In the genomic region with DNA sequence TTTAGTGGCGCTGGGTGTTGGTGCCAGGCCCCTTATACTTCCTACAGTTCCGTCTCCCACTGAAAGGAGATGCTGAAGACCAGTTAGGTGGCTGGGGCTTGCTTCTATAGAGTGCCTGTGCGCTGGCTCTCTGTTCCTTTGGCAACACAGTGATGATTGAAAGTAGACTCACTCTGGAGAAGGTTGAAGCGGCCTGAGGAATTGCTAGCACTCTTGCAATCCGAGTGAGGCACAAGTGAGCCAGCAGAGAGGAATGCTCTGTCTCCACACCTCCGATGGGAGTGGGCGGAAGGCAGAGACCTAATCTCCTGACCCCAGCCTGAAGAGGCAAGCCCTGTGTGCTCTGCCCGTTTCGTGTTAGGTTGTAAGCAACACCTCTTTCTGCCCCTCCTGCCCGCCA, we compare ENCODE assay signal across 8 mouse cellular contexts. TPM values are rescaled to one million over a fixed set of nuclear protein-coding genes. Genes with fewer than 3 reads are reported as not detected.
A peak's percentile ranks its signal among the peaks of the same experiment; 100 is the strongest.
DNase-seq lines count a peak whose midpoint lies in the region; ATAC-seq lines count a peak whose summit lies in the region.
"Had no signal": no experiment of that assay in that cellular context is flagged by ENCODE, and none has a peak within 500 bp of the region (broad histone marks: within the 10 kb centered on the region; RNA-seq: fewer than 3 reads in every experiment).

No protein-coding gene starts in this region.

- peak overlapping the region; percentile 64 for H3K4me3 ChIP-seq in kidney, embryonic 15.5 days (replicated peaks)
- H3K4me3 ChIP-seq in limb, embryonic 11.5 days (ENCODE audit: low read depth, low read length) = no peak overlapping the region

- H3K4me2 ChIP-seq in kidney, embryonic 15.5 days = peak overlapping the region; percentile 81
- peak overlapping the region; percentile 2; the same call in 1 of the 2 replicates for H3K4me2 ChIP-seq in limb, embryonic 11.5 days (ENCODE audit: low read depth, severe bottlenecking)

- H3K27ac ChIP-seq in kidney, embryonic 15.5 days = no peak overlapping the region
- H3K27ac ChIP-seq in limb, embryonic 11.5 days (replicated peaks; ENCODE audit: low read depth, low read length) = no peak overlapping the region

- no peak overlapping the region for H3K9ac ChIP-seq in kidney, embryonic 15.5 days
- no peak overlapping the region for H3K9ac ChIP-seq in limb, embryonic 11.5 days (ENCODE audit: low read length)

- H3K9me3 ChIP-seq in kidney, embryonic 15.5 days (replicated peaks) = no peaks in the 10 kb centered on the region
- no peaks in the 10 kb centered on the region for H3K9me3 ChIP-seq in limb, embryonic 11.5 days (ENCODE audit: control insufficient read depth, low read length)

- DNase-seq in kidney, postnatal 10 days = no peak
- peak; percentile 83 for DNase-seq in NIH3T3 (ENCODE audit: low read depth)
- DNase-seq in adrenal gland, postnatal 14 days = peak; percentile 55
- no peak for DNase-seq in limb, embryonic 11.5 days (ENCODE audit: low spot score)
- DNase-seq in spleen, postnatal 4 days (ENCODE audit: low spot score in 2 of 2) = no peak
- DNase-seq in frontal cortex, postnatal 36 days (ENCODE audit: low spot score in 2 of 2) = no peak
- DNase-seq: kidney, postnatal 36 days had no signal

- ATAC-seq in kidney, embryonic 15.5 days (replicated peaks; ENCODE audit: low FRiP score) = no peak
- ATAC-seq in limb, embryonic 11.5 days (ENCODE audit: insufficient number of reproducible peaks, low FRiP score, low TSS enrichment, low read depth) = no peak

- peaks cover 5% of the 10 kb centered on the region; the same call in 1 of the 2 replicates for H3K36me3 ChIP-seq in kidney, embryonic 15.5 days
- H3K36me3 ChIP-seq in limb, embryonic 11.5 days (ENCODE audit: control insufficient read depth, insufficient read depth, low read length) = no peaks in the 10 kb centered on the region

- H3K27me3 ChIP-seq in kidney, embryonic 15.5 days = peaks cover 17% of the 10 kb centered on the region; the same call in 1 of the 2 replicates
- no peaks in the 10 kb centered on the region for H3K27me3 ChIP-seq in limb, embryonic 11.5 days (ENCODE audit: control insufficient read depth, insufficient read depth, low read length)

- H3K4me1 ChIP-seq in kidney, embryonic 15.5 days = peaks cover 60% of the 10 kb centered on the region
- H3K4me1 ChIP-seq in limb, embryonic 11.5 days (ENCODE audit: control insufficient read depth, insufficient read depth, low read length) = peaks cover 11% of the 10 kb centered on the region; the same call in 1 of the 2 replicates

- 42% methylated on average over 10 of the region's 10 CpGs for WGBS in kidney, embryonic 15.5 days
- WGBS in limb, embryonic 11.5 days = 27% methylated on average over 10 of the region's 10 CpGs

RNA-seq across cellular contexts. Expression of a gene that starts 2.5 kb away (rescaled TPM):
- 11.0 and 11.1 TPM in 2 replicates for polyA plus RNA-seq in kidney, embryonic 15.5 days (2015; fragmentation: Nextera tagmentation; extraction: Ambion mirVana)
- 8.5 and 11.8 TPM in 2 replicates for total RNA-seq in adrenal gland, postnatal 14 days (2021)
- 3.5 and 3.8 TPM in 2 replicates for polyA plus RNA-seq in limb, embryonic 11.5 days (2014; fragmentation: Nextera tagmentation; extraction: Ambion mirVana)

RNA-seq across cellular contexts. Expression of a gene that starts 57.5 kb away (rescaled TPM):
- polyA plus RNA-seq in kidney, embryonic 15.5 days (2015; fragmentation: Nextera tagmentation; extraction: Ambion mirVana) = 381 and 430 TPM in 2 replicates
- 80.2 and 97.3 TPM in 2 replicates for total RNA-seq in adrenal gland, postnatal 14 days (2021)
- 471 and 513 TPM in 2 replicates for polyA plus RNA-seq in limb, embryonic 11.5 days (2014; fragmentation: Nextera tagmentation; extraction: Ambion mirVana)

Comparison
In these comparisons a context has a peak if more than half of its experiments do, and no peak if none do; other contexts are left out.
1. DNase-seq: peak in NIH3T3 (single experiment) and adrenal gland, postnatal 14 days (single experiment); none in kidney, postnatal 10 days (single experiment), limb, embryonic 11.5 days (single experiment), spleen, postnatal 4 days (0 of 2) and frontal cortex, postnatal 36 days (0 of 2).